In genomic region chr13:45486598-45486997, GRCm38 (mm10) we compare ENCODE assay signal across 9 mouse cellular contexts. TPM values are rescaled to one million over a fixed set of nuclear protein-coding genes. Genes with fewer than 3 reads are reported as not detected.
DNase-seq lines count a peak whose midpoint lies in the region; ATAC-seq and TF ChIP-seq lines count a peak whose summit lies in the region.
"Had no signal": no experiment of that assay in that cellular context is flagged by ENCODE, and none has a peak within 500 bp of the region (broad histone marks: within the 10 kb centered on the region; RNA-seq: fewer than 3 reads in every experiment).

No protein-coding gene starts in this region.

- ATAC-seq in kidney, embryonic 14.5 days (ENCODE audit: low FRiP score, low TSS enrichment): 0 out of 2 replicates have a peak, but pooled peaks have one; percentile 68

- no peaks in the 10 kb centered on the region for H3K4me1 ChIP-seq in kidney, embryonic 14.5 days (ENCODE audit: control insufficient read depth, insufficient read depth, low read length)
- H3K4me1 ChIP-seq: limb, embryonic 13.5 days had no signal

- H3K9ac ChIP-seq in kidney, embryonic 14.5 days (ENCODE audit: low read depth, low read length): no peak overlapping the region
- H3K9ac ChIP-seq: limb, embryonic 13.5 days had no signal

- no peaks in the 10 kb centered on the region for H3K27me3 ChIP-seq in kidney, embryonic 14.5 days (ENCODE audit: control insufficient read depth, insufficient read depth, low read length)
- H3K27me3 ChIP-seq: limb, embryonic 13.5 days had no signal

- H3K4me3 ChIP-seq in kidney, embryonic 14.5 days (ENCODE audit: low read length): no peak overlapping the region
- H3K4me3 ChIP-seq in layer of hippocampus, adult 2 months: no peak overlapping the region
- H3K4me3 ChIP-seq: limb, embryonic 13.5 days had no signal

- no peak overlapping the region for H3K27ac ChIP-seq in kidney, embryonic 14.5 days (ENCODE audit: low read depth, low read length)
- no peak overlapping the region for H3K27ac ChIP-seq in layer of hippocampus, adult 2 months
- H3K27ac ChIP-seq: limb, embryonic 13.5 days had no signal

- H3K9me3 ChIP-seq in kidney, embryonic 14.5 days (ENCODE audit: control insufficient read depth, low read length): 0 out of 2 replicates have a peak, but pooled peaks cover 3% of the 10 kb centered on the region
- H3K9me3 ChIP-seq: limb, embryonic 13.5 days had no signal

- peak; percentile 51 to 72 for DNase-seq in cerebellum, postnatal 10 days
- no peak for DNase-seq in cerebellum, adult 8-10 months
- peak; percentile 33 for DNase-seq in urinary bladder, postnatal 14 days (ENCODE audit: low spot score)
- no peak for DNase-seq in urinary bladder, adult 18-20 months (ENCODE audit: low spot score in 2 of 2)
- peak; percentile 77 for DNase-seq in yolk sac, embryonic 10.5 days (ENCODE audit: low spot score)
- DNase-seq in layer of hippocampus, adult 2 months (ENCODE audit: low spot score in 2 of 2): no peak
- DNase-seq in thymus, postnatal 0 days (ENCODE audit: low spot score): no peak

- H3K36me3 ChIP-seq in kidney, embryonic 14.5 days (ENCODE audit: control insufficient read depth, insufficient read depth, low read length): no peaks in the 10 kb centered on the region
- H3K36me3 ChIP-seq: limb, embryonic 13.5 days had no signal

- WGBS in kidney, embryonic 14.5 days: 33% methylated on average over 2 of the region's 2 CpGs

- H3K4me2 ChIP-seq in kidney, embryonic 14.5 days (replicated peaks; ENCODE audit: low read depth, low read length): no peak overlapping the region
- H3K4me2 ChIP-seq: limb, embryonic 13.5 days had no signal

- no peak for TF ChIP-seq CTCF in layer of hippocampus, adult 2 months (conservative IDR thresholded peaks at IDR 0.05)

RNA-seq across cellular contexts. Expression of gene Gmpr, which starts 20.6 kb away (rescaled TPM):
- 38.7 and 48.9 TPM in 2 replicates for polyA plus RNA-seq in kidney, embryonic 14.5 days (2014; fragmentation: Nextera tagmentation; extraction: Ambion mirVana)
- total RNA-seq in layer of hippocampus, adult 2 months (2021): 10 to 100 TPM; 63.7 to 66.9 TPM
- 78.0 and 79.1 TPM in 2 replicates for polyA plus RNA-seq in thymus, postnatal 0 days (2015; fragmentation: Nextera tagmentation; extraction: Ambion mirVana)

Comparison
In these comparisons a context has a peak if more than half of its experiments do, and no peak if none do; other contexts are left out.
1. DNase-seq: peak in cerebellum, postnatal 10 days (2 of 2), urinary bladder, postnatal 14 days (single experiment) and yolk sac, embryonic 10.5 days (single experiment); none in cerebellum, adult 8-10 months (single experiment), urinary bladder, adult 18-20 months (0 of 2), layer of hippocampus, adult 2 months (0 of 2) and thymus, postnatal 0 days (single experiment).